Mouse (Mus musculus) CH12.LX (cell line): ENCODE data around the gene Clca2.

Experiments
- BHLHE40 ChIP-seq: IDR thresholded peaks from 2 replicates; pipeline ENCODE4 v1.6.1; 2011; ENCODE audit warnings: mild to moderate bottlenecking, low read depth, low read length, improper control_type of control experiment
- CHD2 ChIP-seq: IDR thresholded peaks from 2 replicates; pipeline ENCODE4 v1.6.1; 2011; ENCODE audit warnings: low read length, improper control_type of control experiment
- CTCF ChIP-seq, 2 experiments: IDR thresholded peaks in 1 of 2; conservative IDR thresholded peaks in 1 of 2; 2 replicates each; pipeline ENCODE4 v1.5.1; 2011 to 2012; ENCODE audit warnings: low read depth in 2 of 2, low read length in 2 of 2, improper control_type of control experiment in 1 of 2, inconsistent platforms in 1 of 2, mild to moderate bottlenecking in 1 of 2, moderate library complexity in 1 of 2
- HCFC1 ChIP-seq: IDR thresholded peaks from 2 replicates; pipeline ENCODE4 v1.6.1; 2012; ENCODE audit warnings: low read depth, mild to moderate bottlenecking, inconsistent platforms, low read length, improper control_type of control experiment
- MXI1 ChIP-seq: IDR thresholded peaks from 2 replicates; pipeline ENCODE4 v1.6.1; 2011; ENCODE audit warnings: mild to moderate bottlenecking, low read depth, low read length, improper control_type of control experiment
- NELFE ChIP-seq: IDR thresholded peaks from 2 replicates; pipeline ENCODE4 v1.6.1; 2011; ENCODE audit warnings: low read depth, low read length, improper control_type of control experiment
- NRF1 ChIP-seq: IDR thresholded peaks from 2 replicates; pipeline ENCODE4 v1.6.1; 2014; ENCODE audit warnings: low read depth, mild to moderate bottlenecking, inconsistent platforms, low read length, improper control_type of control experiment, moderate library complexity
- PAX5 ChIP-seq: IDR thresholded peaks from 2 replicates; pipeline ENCODE4 v1.6.1; 2012; ENCODE audit warnings: low read length, inconsistent platforms, mixed read lengths
- POLR2A ChIP-seq: IDR thresholded peaks from 2 replicates; pipeline ENCODE4 v1.6.1; 2011; ENCODE audit warnings: low read depth, mild to moderate bottlenecking, improper control_type of control experiment, low read length
- SMC3 ChIP-seq: IDR thresholded peaks from 2 replicates; pipeline ENCODE4 v1.6.1; 2011; ENCODE audit warnings: low read depth, low read length, improper control_type of control experiment
- UBTF ChIP-seq: IDR thresholded peaks from 2 replicates; pipeline ENCODE4 v1.6.1; 2012; ENCODE audit warnings: low read depth, mild to moderate bottlenecking, inconsistent platforms, low read length, improper control_type of control experiment, moderate library complexity
- ZC3H11A ChIP-seq: IDR thresholded peaks from 2 replicates; pipeline ENCODE4 v1.6.1; 2012; ENCODE audit warnings: low read depth, mild to moderate bottlenecking, inconsistent platforms, low read length, improper control_type of control experiment
- ZKSCAN1 ChIP-seq: IDR thresholded peaks from 2 replicates; pipeline ENCODE4 v1.6.1; 2012; ENCODE audit warnings: low read depth, inconsistent platforms, low read length, improper control_type of control experiment, borderline replicate concordance
- ZNF384 ChIP-seq: IDR thresholded peaks from 2 replicates; pipeline ENCODE4 v1.6.1; 2012; ENCODE audit warnings: low read depth, low read length, improper control_type of control experiment, inconsistent platforms

DNA sequence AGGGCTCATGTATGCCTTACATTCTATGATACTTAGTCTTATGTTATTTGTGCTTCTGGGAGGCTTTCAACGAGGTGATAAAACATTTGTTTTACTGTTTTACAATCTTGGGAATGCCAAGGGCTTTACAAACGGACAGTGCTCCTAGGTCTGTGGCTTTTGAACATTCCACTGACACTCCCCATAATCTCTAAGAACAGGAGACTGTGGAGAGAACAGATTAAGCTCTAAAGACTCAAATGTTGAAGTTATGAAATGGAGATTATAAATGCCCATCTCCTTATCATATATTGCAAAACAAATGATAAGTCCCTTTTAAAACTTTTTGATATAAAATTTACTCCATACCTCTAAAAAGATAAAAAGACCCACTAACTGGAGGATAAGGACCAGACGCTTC is 60.4 kb downstream of the Clca2 start:
- no peak for TF ChIP-seq CTCF (conservative IDR thresholded peaks at IDR 0.05 in 1 of 2, IDR thresholded peaks at IDR 0.05 in 1 of 2; ENCODE audit: low read depth in 2 of 2, low read length in 2 of 2)
- TF ChIP-seq ZNF384: no peak
- TF ChIP-seq UBTF: no peak
- TF ChIP-seq POLR2A: no peak
- TF ChIP-seq NRF1: no peak
- no peak for TF ChIP-seq BHLHE40
- no peak for TF ChIP-seq HCFC1
- no peak for TF ChIP-seq PAX5
- no peak for TF ChIP-seq MXI1
- no peak for TF ChIP-seq ZC3H11A
- no peak for TF ChIP-seq ZKSCAN1
- TF ChIP-seq NELFE: no peak
- TF ChIP-seq SMC3: no peak
- TF ChIP-seq CHD2: no peak
